Mouse (Mus musculus) olfactory bulb, adult 2 months (tissue): ENCODE results near the gene Rab13. TPM values are rescaled to one million over a fixed set of nuclear protein-coding genes. Genes with fewer than 3 reads are reported as not detected.
A peak's percentile ranks its signal among the peaks of the same experiment; 100 is the strongest.

Source experiments
- H3K27ac ChIP-seq: fragments of 200-500 bp; 2 replicates; pipeline ENCODE4 v1.5.1; 2012; ENCODE audit warnings: low read depth, low read length; ENCODE audit not compliant: insufficient read depth
- H3K4me1 ChIP-seq: fragments of 200-500 bp; 2 replicates; pipeline ENCODE4 v1.6.1; 2012; ENCODE audit warnings: low read length; ENCODE audit not compliant: control insufficient read depth, insufficient read depth
- H3K4me3 ChIP-seq: fragments of 200-500 bp; 2 replicates; pipeline ENCODE4 v1.5.1; 2012; ENCODE audit warnings: mild to moderate bottlenecking, low read depth, low read length, moderate library complexity; ENCODE audit not compliant: insufficient read depth
- CTCF ChIP-seq: fragments of 200-500 bp; IDR thresholded peaks from 2 replicates; pipeline ENCODE4 v1.5.1; 2012; ENCODE audit warnings: low read depth, mild to moderate bottlenecking, low read length, moderate library complexity; ENCODE audit not compliant: insufficient read depth
- POLR2A ChIP-seq: fragments of 200-500 bp; IDR thresholded peaks from 2 replicates; pipeline ENCODE4 v1.6.1; 2012; ENCODE audit warnings: mild to moderate bottlenecking, low read depth, low read length, moderate library complexity; ENCODE audit not compliant: insufficient read depth
- WGBS: fragments of 180-500 bp; shearing (Covaris S2); methylation state at CpG from one replicate; pipeline ENCODE4 v1.1.7; 2018; 5-methylcytosine and 5-hydroxymethylcytosine counted together
- polyA plus RNA-seq: library from polyadenylated mRNA; stranded (reverse); fragments of >200 nt; gene quantifications from 2 replicates; pipeline ENCODE4 v1.2.4, GENCODE M21; 2012; ENCODE audit warnings: low replicate concordance; ENCODE audit not compliant: missing spikeins, insufficient read depth, insufficient read length

Rab13 gene
- polyA plus RNA-seq, 1 experiment: not detected

GRCm38 (mm10) chr3:90265034-90265931 is 51.8 kb downstream of the Rab13 start, which contains the start of gene Dennd4b:
Dennd4b (plus strand) TSS chr3:90265185.
- Histone ChIP-seq H3K27ac (peak within 1 kb of the TSS; percentile 81), H3K4me1 (peaks cover 11% of the 10 kb centered on the region), H3K4me3 (peak within 1 kb of the TSS; percentile 72)
- WGBS: under 1% methylated on average over 63 of the region's 87 CpGs
- TF ChIP-seq CTCF: peak; percentile 94
- TF ChIP-seq POLR2A: no peak; the same call in 1 of the 2 replicates

GRCm38 (mm10) chr3:90265932-90266741 is 52.6 kb downstream of the Rab13 start:
- H3K4me3 ChIP-seq: peak overlapping the region; percentile 72
- peaks cover 11% of the 10 kb centered on the region for H3K4me1 ChIP-seq
- no peak for TF ChIP-seq POLR2A
- TF ChIP-seq CTCF: no peak
- WGBS: 29% methylated on average over 16 of the region's 16 CpGs
- peak overlapping the region; percentile 80 for H3K27ac ChIP-seq

DNA sequence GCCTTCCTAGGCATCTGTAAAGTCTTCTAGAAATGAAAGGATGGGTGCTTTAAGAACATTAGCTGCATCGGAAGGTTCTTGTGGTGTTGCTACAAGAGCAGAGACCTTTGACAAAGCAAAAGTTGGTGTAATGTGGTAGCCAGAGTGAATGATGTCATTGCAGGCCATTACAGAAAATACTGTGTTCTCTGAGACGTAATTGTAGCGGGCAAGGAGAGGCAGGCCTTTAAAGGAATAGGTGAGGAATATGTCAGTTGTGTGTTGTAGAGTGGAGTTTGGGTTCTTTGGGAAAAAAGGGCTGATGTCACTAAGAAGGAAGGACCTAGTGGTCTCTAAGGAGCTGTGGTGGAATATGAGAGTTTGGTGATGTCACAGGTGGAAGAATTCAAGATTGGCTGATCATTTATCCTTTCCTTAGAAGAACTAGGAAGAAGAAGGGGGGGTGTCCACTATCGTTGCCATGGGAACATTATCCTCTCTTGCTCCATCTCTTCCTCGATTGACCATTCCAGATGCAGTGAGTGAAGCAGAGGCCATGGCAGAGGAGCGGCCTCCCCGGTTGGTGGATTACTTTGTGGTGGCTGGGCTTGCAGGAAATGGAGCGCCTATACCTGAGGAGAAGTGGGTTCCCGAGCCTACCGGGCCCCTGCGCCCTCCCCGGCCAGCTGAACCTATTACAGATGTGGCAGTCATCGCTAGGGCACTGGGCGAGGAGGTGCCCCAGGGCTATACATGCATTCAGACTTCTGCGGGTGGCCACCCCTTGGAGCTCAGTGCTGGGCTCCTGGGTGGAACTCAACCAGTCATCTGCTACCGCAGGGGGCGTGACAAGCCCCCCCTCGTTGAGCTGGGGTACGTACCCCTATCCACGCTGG is 53.6 kb downstream of the Rab13 start:
- Histone ChIP-seq H3K4me1 (peaks cover 16% of the 10 kb centered on the region), H3K4me3 (no peak overlapping the region), H3K27ac (no peak overlapping the region)
- no peak for TF ChIP-seq POLR2A
- no peak for TF ChIP-seq CTCF
- WGBS: 90% methylated on average over 20 of the region's 20 CpGs

GRCm38 (mm10) chr3:90268190-90268589 is 54.7 kb downstream of the Rab13 start:
- Histone ChIP-seq H3K4me3 (no peak overlapping the region), H3K27ac (no peak overlapping the region), H3K4me1 (peaks cover 17% of the 10 kb centered on the region)
- TF ChIP-seq POLR2A (no peak), CTCF (no peak)
- WGBS: 94% methylated on average over 11 of the region's 11 CpGs

- Histone ChIP-seq H3K4me3 (no peak overlapping the region), H3K27ac (no peak overlapping the region), H3K4me1 (peaks cover 17% of the 10 kb centered on the region)
- TF ChIP-seq CTCF (no peak), POLR2A (no peak)
- WGBS: 90% methylated on average over 16 of the region's 16 CpGs
Measured at GRCm38 (mm10) chr3:90268971-90269370, 55.5 kb downstream of the Rab13 start.

GRCm38 (mm10) chr3:90270784-90271183 is 57.3 kb downstream of the Rab13 start:
- Histone ChIP-seq H3K4me1 (peaks cover 15% of the 10 kb centered on the region), H3K4me3 (no peak overlapping the region), H3K27ac (no peak overlapping the region)
- 93% methylated on average over 8 of the region's 8 CpGs for WGBS
- no peak for TF ChIP-seq POLR2A
- TF ChIP-seq CTCF: no peak

DNA sequence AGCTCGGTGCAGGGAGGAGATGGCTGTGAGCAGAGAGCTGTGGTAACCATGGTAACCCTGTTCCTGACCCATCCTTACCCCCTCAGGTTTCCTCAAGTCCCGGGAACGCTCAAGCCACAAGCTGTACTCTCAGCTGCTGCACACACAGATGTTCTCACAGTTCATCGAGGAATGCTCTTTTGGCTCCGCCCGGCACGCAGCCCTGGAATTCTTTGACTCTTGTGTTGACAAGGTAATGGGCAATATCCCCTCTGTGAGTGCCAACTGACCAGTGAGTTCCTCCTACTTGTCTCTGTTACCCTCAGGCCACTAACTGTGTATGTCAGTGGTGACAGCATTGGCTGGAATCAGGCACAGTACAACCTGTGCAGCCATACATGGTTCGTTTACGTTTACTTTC is 58.7 kb downstream of the Rab13 start:
- 63% methylated on average over 9 of the region's 9 CpGs for WGBS
- H3K4me3 ChIP-seq: no peak overlapping the region
- no peak overlapping the region for H3K27ac ChIP-seq
- H3K4me1 ChIP-seq: peaks cover 7% of the 10 kb centered on the region; the same call in 1 of the 2 replicates
- TF ChIP-seq POLR2A: no peak
- TF ChIP-seq CTCF: no peak

DNA sequence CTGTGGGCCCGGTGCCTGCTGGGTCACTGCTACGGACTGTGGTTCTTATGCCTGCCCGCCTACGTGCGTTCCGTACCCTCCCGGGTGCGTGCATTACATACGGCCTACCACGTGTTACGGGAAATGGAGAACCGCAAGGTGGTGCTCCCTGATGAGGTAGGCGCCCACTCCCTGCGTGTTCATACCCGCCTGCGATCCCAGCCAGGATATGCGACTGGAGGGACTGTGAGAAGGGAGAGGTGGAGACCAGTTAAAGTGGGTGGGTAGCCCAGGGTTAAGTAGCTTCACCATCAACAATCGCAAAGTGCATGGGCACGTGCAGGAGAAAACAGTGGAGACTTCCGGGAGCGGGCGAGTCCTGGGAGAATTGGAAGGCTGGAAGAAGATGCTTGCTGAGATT is 60.4 kb downstream of the Rab13 start:
- no peak for TF ChIP-seq CTCF
- no peak for TF ChIP-seq POLR2A
- Histone ChIP-seq H3K4me1 (peaks cover 7% of the 10 kb centered on the region; the same call in 1 of the 2 replicates), H3K4me3 (no peak overlapping the region), H3K27ac (no peak overlapping the region)
- 96% methylated on average over 22 of the region's 22 CpGs for WGBS
